Mouse (Mus musculus): ENCODE measurements around the gene Yeats4.

Gene Yeats4

DNA sequence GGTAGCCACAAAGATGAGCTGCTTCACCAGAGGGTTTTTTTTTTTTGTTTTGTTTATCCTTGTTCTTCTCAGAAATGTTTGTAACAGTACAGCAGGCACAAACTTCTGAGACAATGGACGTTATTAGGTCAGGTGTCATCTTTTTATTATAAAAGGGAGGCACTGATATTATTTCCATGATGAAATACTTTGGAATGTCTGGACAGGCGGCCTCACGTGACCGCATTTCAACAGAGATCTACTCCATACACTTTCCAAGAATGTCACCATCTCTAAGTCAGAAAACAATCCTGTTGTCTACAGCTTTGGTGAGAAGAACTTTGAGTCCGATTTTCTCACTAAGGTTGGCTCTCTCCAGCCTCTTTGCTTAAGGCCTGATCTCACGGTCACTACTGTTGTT lies 13.3 kb downstream of the Yeats4 start:
- POLR2A ChIA-PET, result interaction anchor here in 2 of 4 experiments (0.6 to 9.1 kb wide), 7 partner anchors 9 to 147 kb away, joined by 3 to 71 read pairs (median 5); partner anchors contain the start of genes Yeats4 (in 2 of the 2) and Cct2 (in 1 of the 2)

DNA sequence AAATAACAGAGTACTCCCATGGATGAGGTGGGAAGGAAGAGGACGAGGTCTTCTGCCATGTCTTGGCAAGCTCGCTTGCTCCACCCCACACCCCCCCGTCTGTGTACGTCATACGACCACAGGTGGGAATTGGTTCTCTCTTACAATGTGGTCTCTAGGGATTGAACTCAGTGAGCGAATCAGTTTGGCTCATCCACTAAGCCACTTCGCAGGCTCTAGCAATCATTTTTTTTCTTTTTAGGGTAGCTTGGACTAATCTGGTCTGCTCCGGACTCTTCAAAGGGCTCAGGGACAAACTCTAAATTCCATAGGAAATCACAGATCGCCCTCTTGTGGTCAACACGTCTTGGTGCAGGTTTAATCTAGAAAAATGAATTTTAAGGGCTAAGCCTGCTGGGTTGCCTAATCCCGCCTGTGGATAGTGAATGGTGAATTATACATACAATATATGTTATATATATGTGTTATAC lies 14.8 kb downstream of the Yeats4 start:
- ChIA-PET POLR2A (interaction anchor here (0.6 to 9.1 kb wide), 14 partner anchors 9 to 146 kb away, joined by 3 to 71 read pairs (median 4); partner anchors contain the start of genes Yeats4 (in 3 of the 4) and Cct2 (in 1 of the 4)), CTCF (interaction anchor here (0.5 to 1.7 kb wide), 21 partner anchors 12 to 854 kb away, joined by 3 to 11 read pairs (median 3); partner anchors contain the start of genes Lrrc10 (in 1 of the 4) and Yeats4 (in 1 of the 4))

More for the DNA sequence above, 13.3 kb downstream of the Yeats4 start:
- CTCF ChIA-PET, result interaction anchor here in 1 of 4 experiments (0.6 to 1.4 kb wide), 3 partner anchors 112 to 317 kb away, joined by 3 to 7 read pairs (median 5); no protein-coding TSS in a partner anchor

DNA sequence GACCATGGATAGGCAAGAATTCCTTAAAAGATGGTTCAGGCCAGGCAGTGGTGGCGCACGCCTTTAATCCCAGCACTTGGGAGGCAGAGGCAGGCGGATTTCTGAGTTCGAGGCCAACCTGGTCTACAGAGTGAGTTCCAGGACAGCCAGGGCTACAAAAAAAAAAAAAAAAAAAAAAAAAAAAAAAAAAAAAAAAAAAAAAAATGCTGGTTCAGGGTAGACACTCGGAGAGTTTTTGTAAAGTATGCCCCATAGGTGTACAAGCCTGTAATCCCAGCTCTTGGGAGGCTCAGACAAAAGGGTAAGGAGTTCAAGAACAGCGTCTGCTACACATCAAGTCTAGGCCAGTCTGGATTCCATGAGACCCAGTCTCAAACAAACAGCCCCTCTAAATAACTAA lies 15.5 kb downstream of the Yeats4 start:
- ChIA-PET CTCF (interaction anchor here (0.5 to 1.7 kb wide), 15 partner anchors 9 to 764 kb away, joined by 3 to 6 read pairs (median 3); partner anchors contain the start of genes Lrrc10 (in 1 of the 4) and Yeats4 (in 1 of the 4)), POLR2A (interaction anchor here (0.6 to 9.1 kb wide), 12 partner anchors 9 to 436 kb away, joined by 3 to 71 read pairs (median 4); partner anchors contain the start of genes Cct2 (in 1 of the 4) and Yeats4 (in 1 of the 4))

DNA sequence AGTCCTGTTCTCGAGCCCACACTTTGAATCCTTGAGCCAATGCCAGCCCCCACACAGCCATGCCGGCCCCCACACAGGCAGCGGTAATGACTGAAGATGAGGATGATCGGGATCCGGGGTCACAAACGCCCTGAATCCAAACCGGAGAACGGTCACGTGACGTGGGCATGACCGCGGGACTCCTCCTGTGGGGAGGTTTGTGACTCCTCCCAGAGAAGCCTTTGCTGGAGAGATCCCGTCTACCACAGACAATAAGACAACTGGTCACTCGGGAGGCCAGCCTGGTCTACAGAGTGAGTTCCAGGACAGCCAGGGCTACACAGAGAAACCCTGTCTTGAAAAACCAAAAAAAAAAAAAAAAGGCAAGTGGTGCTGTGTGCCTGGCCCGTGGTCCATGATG lies 16.1 kb downstream of the Yeats4 start:
- ChIA-PET POLR2A (interaction anchor here in 3 of 4 experiments (0.6 to 9.1 kb wide), 10 partner anchors 8 to 436 kb away, joined by 3 to 71 read pairs (median 3); partner anchors contain the start of genes Cct2 (in 1 of the 3) and Yeats4 (in 1 of the 3)), CTCF (interaction anchor here in 1 of 4 experiments (0.6 to 1.7 kb wide), 3 partner anchors 9 to 65 kb away, joined by 3 to 6 read pairs (median 5); no protein-coding TSS in a partner anchor)

DNA sequence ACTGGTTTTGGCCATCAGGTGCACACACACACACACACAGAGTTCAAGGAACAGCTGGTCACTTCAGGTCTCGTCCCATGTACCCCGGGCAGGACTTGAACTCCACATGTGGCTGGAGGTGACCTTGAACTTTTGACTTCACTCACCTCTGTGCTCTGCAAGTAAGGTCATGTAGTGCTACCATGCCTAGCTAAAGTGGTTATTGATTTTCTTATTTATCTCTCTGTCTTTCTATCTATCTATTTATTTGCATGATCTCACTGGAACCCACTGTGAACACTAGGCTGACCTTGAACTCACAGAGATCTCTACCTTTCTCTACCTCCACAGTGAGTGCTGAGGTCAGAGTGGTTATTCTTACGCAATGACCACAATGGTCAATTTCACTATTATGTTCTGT lies 18.2 kb downstream of the Yeats4 start:
- CTCF ChIA-PET, result interaction anchor here in 2 of 4 experiments (0.5 to 1.6 kb wide), 3 partner anchors 11 to 590 kb away, joined by 3 to 4 read pairs (median 3); no protein-coding TSS in a partner anchor
- POLR2A ChIA-PET, result interaction anchor here in 2 of 4 experiments (0.7 to 1.9 kb wide), 5 partner anchors 13 to 142 kb away, joined by 3 to 4 read pairs (median 3); partner anchors contain the start of genes Yeats4 (in 2 of the 2) and Cct2 (in 1 of the 2)

DNA sequence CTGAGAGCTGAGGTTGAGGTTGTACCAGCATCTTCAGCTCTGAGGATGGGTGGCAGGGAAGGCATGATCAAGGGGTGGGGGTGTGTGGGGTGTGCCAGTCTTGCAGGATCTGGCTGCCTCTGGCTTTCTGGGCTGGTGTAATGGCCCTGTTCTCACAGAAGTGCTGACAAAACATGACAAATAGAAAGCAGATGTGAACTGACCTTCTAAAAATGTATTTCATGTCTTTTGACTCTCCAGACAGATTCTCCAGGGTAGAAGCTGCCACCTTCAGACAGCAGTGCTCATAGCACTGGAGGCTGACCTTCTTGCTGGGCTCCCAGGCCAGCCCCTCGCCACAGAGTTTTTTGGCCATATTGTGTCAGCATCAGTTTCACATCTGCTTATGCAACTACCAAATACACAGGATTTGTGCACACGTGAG lies 20.7 kb downstream of the Yeats4 start:
- CTCF ChIA-PET, result no interaction called here
- POLR2A ChIA-PET, result interaction anchor here in 1 of 4 experiments (0.5 to 1.4 kb wide), 3 partner anchors 12 to 56 kb away, joined by 3 to 4 read pairs (median 3); partner anchors contain the start of gene Yeats4

DNA sequence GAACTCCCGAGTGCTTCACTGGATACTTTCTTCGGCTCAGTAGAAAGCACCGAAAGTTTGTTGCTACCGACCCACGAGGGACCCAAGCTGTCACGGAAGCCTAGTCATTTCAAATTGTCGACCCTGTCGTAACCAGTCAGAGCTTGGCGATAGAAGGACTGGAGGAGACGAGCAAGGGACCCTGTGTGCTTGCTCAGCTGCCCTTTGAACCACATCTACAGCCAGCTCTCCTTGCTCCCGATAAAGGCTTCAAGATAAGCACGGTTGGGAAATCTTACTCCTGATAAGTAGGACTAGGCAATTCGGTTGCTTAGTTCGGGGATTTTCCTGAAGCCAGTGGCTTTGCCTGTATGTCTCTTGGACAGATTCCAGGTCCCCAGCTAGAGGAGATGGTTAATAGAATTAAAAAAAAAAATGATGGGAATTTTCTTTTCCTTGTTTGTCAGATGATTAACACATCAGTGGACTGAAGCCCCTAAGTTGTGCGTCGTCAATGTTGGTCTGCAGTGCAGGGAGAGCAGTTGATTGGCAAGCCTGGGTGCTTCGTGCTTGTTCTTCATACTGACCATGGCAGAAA lies 21.2 kb downstream of the Yeats4 start:
- ChIA-PET POLR2A (interaction anchor here (0.5 to 2.1 kb wide), 7 partner anchors 11 to 140 kb away, joined by 3 to 8 read pairs (median 3); partner anchors contain the start of genes Cct2 (in 2 of the 4) and Yeats4 (in 2 of the 4)), CTCF (no interaction called here)

DNA sequence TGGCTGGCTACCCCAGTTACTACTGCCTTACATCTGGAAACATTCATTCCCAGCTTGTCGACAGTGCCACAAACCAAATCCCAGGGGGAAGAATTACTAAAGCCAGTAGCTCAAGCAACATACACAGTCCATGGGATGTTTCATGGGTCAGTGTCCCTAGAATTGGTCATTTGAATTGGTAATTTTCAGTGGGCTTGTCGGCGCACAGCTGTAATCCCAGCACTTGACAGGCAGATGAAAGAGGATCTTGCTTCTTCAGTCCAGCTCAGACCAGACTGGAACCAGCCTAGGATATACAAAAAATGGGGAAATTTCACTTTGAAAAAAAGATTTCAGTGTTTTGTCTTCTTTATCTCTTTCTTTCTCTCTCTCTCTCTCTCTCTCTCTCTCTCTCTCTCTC lies 24.6 kb downstream of the Yeats4 start:
- ChIA-PET CTCF (no interaction called here), POLR2A (interaction anchor here in 2 of 4 experiments (0.7 to 1.1 kb wide), 4 partner anchors 21 to 139 kb away, joined by 3 to 10 read pairs (median 4); partner anchors contain the start of gene Cct2 (in 1 of the 2))

DNA sequence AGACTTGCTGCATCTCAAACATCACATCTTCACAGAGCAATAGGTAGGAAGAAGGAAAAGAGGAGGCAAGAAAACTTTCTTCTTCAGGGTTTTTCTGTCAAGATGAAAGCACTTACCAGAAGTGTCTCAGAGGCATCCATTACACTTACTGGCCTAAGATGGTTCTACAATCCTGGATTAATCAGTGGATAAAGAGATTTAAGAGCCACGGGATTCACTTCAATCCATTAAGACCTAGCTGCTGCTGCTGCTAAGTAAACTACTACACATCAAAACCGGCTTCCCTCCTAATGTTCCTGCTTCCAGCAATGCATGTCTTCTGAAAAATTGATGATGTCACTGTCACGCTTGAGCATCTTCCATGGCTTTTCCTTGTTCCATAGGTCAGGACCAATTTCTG lies 27.6 kb downstream of the Yeats4 start:
- POLR2A ChIA-PET, result interaction anchor here in 1 of 4 experiments (1.2 kb wide), 1 partner anchor 27 kb away, joined by 4 read pairs; the partner anchor contains the start of gene Yeats4
- CTCF ChIA-PET, result no interaction called here

DNA sequence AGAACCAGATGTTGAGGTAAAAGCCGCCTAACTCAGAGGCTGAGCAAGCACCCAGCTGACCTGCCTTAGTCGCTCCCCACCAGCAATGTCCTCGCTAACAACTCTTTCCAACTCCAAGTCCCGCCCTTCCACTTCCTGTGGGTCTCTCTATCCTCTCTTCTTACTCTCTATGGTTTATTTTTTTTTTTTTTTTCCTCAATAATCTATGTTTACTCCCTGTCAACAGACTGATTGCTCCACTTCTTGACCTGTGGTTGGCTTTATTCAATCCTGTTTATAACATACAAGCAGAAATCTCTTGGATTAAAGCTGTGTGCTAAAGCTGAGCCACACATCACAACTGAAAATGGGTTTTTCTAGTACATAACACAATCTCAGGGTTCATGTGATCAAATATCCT lies 28.6 kb downstream of the Yeats4 start:
- ChIA-PET CTCF (interaction anchor here in 1 of 4 experiments (0.6 to 0.7 kb wide), 2 partner anchors 25 to 46 kb away, joined by 4 to 5 read pairs; no protein-coding TSS in a partner anchor), POLR2A (interaction anchor here in 3 of 4 experiments (0.7 to 3.3 kb wide), 7 partner anchors 24 to 1810 kb away, joined by 3 to 13 read pairs (median 3); partner anchors contain the start of genes Yeats4 (in 2 of the 3) and Cct2 (in 1 of the 3))

DNA sequence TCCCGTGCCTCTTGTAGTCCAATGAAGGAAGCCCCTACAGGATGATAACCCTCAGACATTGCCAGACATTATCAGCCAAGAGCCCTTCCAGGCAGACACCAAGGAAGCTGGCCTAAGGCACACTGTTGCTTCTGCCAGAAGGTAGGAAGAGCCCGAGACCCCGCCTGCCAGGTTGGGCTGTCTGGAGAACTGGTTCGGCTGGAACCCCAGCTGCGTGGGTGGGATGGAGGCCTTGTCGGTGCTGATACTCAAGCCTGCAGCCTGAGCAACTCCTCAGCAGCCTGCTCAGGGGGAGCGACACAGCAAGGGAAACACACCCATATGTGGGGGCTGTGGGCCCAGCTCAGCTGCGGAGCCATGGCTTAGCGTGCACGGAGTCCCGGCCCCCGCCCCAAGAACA lies 29.3 kb downstream of the Yeats4 start:
- CTCF ChIA-PET, result no interaction called here

DNA sequence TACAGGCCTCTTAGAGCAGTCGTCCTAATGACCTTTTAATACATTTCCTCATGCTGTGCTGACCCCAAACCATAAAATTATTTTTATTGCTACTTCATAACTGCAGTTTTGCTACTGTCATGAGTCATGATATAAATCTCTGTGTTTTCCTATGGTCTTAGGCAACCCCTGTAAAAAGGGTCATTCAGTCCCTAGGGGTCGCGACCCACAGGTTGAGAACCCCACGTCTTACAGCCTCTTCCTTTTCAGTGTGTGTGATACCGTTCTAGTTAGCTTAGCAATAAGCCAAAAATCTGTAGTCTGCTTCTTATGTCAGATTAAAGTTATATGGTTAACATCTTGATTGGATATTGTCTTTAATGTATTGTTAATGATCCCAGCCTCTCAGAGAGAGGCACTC lies 30.9 kb downstream of the Yeats4 start:
- ChIA-PET POLR2A (interaction anchor here in 1 of 4 experiments (1.1 to 3.3 kb wide), 5 partner anchors 10 to 130 kb away, joined by 4 to 13 read pairs (median 4); partner anchors contain the start of genes Cct2 and Yeats4), CTCF (no interaction called here)

More for the DNA sequence above, 29.3 kb downstream of the Yeats4 start:
- POLR2A ChIA-PET, result interaction anchor here in 3 of 4 experiments (0.7 to 3.3 kb wide), 10 partner anchors 17 to 147 kb away, joined by 3 to 13 read pairs (median 3); partner anchors contain the start of genes Cct2 (in 3 of the 3) and Yeats4 (in 2 of the 3)

DNA sequence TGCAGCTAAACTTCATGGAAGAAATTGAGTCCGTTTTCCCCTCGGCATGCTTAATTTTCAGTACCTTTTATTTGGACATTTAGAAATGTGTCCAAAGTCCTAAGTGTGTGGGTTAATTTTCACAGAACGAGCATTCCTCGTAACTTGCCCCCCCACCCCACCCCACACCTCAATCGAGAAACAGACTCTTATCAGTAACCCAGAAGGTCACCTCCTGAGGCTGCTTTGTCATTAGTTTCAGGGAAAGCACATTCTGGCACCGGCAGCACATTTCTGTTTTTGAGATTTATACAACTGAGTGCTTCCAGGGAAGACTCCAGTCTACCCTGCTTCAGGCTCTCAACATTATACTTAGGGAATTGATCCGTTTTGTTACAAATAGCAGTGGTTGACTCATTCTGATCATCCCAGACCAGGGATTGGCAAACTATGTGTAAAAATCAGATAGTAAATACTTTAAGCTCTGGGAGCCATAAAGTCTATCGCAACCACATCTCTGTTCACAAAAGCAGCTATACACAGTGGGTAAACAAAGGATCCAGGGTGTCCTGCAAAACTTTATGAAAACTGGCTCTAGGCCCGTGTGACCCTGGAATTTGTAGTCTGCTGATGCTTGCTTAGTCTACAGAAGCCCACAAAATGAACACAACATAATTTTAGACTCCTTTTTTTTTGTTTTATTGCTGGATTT lies 38.8 kb downstream of the Yeats4 start:
- ChIA-PET CTCF (no interaction called here), POLR2A (interaction anchor here in 2 of 4 experiments (0.9 to 1.8 kb wide), 3 partner anchors 18 to 237 kb away, joined by 3 to 5 read pairs (median 3); no protein-coding TSS in a partner anchor)

DNA sequence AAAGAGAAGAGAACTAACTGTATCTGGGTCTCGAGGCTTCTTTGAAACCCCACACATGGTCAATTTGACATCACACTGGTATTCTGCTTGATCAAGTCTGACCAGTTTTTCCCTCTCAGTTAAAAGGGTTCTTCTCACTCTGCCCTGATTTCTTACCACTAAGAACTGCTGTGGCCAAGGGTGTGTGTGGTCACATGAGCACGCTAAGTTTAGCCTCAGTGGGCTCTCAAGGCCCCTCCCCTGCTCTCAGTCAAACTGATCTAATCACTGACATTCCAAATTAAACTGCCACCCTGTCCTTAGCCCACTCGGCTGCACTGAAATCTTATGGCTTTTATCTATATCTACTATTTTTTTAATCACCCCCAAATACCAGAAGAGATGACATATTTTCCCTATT lies 43.2 kb downstream of the Yeats4 start:
- CTCF ChIA-PET, result no interaction called here
- POLR2A ChIA-PET, result no interaction called here

DNA sequence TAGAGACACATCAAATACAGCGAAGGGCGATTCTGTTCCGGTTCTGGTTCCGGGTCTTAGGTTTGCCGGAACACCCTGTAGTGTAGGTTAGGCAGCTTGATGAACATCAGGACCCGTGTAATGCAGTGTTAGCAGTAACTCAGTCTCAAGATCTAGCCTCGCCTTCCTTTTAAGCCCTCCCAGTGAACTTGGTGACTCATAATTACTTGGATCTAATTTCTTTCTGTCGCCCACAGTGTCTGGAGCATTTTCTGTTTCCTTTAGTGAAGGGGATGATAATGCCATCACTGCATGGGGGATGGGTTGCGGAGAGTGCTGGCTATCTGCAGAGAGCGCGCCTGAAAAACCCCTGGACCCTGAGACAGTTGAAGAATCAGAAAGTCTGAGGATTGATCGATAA lies 49.7 kb downstream of the Yeats4 start:
- CTCF ChIA-PET, result interaction anchor here in 2 of 4 experiments (0.6 to 1.3 kb wide), 2 partner anchors 30 to 100 kb away, joined by 3 read pairs; no protein-coding TSS in a partner anchor
- POLR2A ChIA-PET, result interaction anchor here in 3 of 4 experiments (0.6 to 2.6 kb wide), 13 partner anchors 9 to 253 kb away, joined by 3 to 11 read pairs (median 3); partner anchors contain the start of genes Yeats4 (in 2 of the 3) and Frs2 (in 1 of the 3)

DNA sequence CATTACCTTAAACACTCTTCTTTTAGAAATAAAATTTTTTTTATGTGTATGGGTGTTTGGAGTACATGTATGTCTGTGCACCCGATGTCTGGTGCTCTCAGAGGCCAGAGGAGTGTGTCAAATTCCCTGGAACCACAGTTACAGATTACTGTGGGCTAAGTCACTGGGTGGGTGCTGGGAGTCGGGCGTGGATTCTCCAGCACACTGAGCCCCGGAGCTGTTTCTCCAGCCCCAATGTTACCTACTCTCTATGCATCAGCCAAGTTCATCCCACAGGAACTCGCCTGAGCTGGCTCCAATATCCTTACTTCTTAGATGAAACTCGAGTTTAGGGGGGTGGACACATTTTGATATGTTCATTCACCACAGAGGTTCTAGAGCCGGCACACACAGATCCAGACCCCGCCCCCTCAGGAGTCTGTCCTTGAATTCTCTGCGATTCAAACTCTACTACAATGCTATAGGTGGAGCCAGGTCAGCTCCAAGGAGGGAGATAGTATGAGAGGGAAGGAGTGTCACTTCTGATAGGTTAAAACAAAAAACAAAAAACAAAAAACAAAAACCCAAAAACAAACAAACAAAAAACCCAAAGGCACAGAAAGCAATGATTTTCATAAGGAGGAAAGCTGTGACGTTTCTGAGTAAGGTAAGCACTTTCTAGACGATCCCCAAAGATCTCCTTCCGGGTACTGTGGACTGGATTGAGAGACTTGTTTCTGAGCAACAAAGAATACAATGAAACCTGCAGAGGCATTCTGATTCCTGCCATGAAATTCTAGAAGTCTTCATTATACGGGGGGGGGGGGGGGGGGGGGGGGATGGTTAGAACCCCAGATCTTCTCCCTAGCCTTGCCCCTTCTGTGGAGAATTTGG lies 50.5 kb downstream of the Yeats4 start:
- POLR2A ChIA-PET, result interaction anchor here in 2 of 4 experiments (0.6 to 2.6 kb wide), 15 partner anchors 8 to 123 kb away, joined by 3 to 11 read pairs (median 3); partner anchors contain the start of genes Yeats4 (in 2 of the 2) and Cct2 (in 1 of the 2)
- CTCF ChIA-PET, result interaction anchor here in 3 of 4 experiments (0.5 to 1.3 kb wide), 3 partner anchors 24 to 101 kb away, joined by 3 to 4 read pairs (median 3); no protein-coding TSS in a partner anchor

DNA sequence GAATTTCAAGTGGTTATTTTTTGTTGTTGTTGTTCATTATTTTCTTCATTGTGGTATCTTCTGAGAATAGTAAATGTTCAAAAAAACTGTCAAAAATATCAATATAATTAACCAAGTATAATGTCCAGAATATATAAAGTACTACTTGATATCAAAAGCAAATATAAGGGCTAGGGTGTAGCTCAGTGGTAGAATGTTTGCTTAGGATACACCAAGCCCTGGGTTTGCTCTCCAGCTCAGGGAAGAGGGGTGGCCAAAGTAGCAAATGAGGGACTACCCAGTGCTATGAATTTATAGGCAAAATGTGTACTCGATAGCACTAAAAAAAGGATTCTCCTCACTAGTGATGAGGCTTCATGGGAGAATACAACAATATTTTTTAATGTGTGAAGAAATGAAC lies 51.2 kb downstream of the Yeats4 start:
- ChIA-PET POLR2A (interaction anchor here in 2 of 4 experiments (0.8 to 2.6 kb wide), 4 partner anchors 25 to 110 kb away, joined by 3 to 11 read pairs (median 4); partner anchors contain the start of genes Cct2 (in 1 of the 2), Frs2 (in 1 of the 2) and Yeats4 (in 1 of the 2)), CTCF (no interaction called here)

All from embryonic stem cell, embryonic (primary cell).